Mouse (Mus musculus): ENCODE results near the gene Bcat1.
A peak's percentile ranks its signal among the peaks of the same experiment; 100 is the strongest.

GRCm38 (mm10) chr6:145046266-145046890 is 29.6 kb downstream of the Bcat1 start:
- TF ChIP-seq POLR2A (IDR thresholded peaks at IDR 0.05; ENCODE audit: extremely low read depth, insufficient read depth, low read length) (0 out of 2 replicates have a peak, but pooled peaks have one; percentile 16), CTCF (IDR thresholded peaks at IDR 0.05; ENCODE audit: extremely low read depth, insufficient read depth, low read length) (no peak)

Data from cortical plate, adult 2 months (tissue).